ENCODE assay signal across 8 mouse cellular contexts in the genomic region with DNA sequence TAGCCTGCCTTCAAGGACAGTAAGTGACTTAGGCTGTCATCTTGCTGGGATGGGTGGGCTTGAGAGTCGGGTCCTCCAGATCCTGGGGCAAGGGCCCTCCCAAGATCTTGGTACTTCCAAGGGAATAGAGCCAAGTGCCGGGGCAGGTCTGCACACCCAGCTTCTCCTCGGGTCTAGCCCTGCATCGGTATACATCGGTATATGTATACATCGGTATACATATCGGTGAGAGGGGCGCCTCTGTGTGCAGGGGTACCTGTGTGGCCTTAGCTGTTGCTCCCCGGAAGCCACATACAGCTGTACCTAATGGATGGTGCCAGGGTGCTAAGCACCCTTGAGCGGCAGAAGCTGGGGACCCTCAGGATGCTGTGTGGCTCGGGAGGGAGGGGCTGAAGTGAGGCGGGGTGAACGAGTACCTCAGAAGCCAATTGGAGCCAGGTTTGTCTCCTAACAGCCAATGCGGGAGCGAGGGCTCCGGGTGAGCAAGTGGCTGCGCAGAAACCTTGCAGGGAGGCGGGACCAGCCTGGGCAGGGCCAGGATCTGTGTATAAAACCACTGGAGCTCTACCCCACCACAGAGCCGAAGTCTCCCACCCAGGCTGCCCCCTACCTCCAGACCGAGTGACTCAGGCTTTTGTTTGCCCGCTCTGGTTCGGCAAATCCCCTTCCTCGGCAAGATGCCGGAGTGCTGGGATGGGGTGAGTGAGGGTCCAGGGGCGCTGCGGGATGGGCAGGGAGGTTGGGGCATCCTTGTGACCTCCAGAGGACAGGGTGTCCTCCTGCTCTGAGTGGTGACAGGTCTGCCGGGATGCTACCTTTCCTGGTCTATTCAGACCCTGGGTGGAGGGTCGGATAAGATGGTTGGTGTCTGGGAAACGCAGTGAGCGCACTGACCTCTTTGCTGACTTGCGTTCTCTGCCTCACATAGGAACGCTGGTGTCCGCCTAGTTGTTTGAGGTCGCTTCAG. TPM values are rescaled to one million over a fixed set of nuclear protein-coding genes. Genes with fewer than 3 reads are reported as not detected.
A peak's percentile ranks its signal among the peaks of the same experiment; 100 is the strongest.
DNase-seq lines count a peak whose midpoint lies in the region; ATAC-seq lines count a peak whose summit lies in the region.

No protein-coding gene starts in this region.

- peak overlapping the region; percentile 86 for H3K4me2 ChIP-seq in intestine, embryonic 14.5 days (ENCODE audit: low read length)

- no peaks in the 10 kb centered on the region for H3K9me3 ChIP-seq in intestine, embryonic 14.5 days (ENCODE audit: control insufficient read depth, low read length)
- H3K9me3 ChIP-seq in megakaryocyte, embryonic 14.5 days = no peaks in the 10 kb centered on the region

- peak overlapping the region; percentile 53 for H3K4me3 ChIP-seq in intestine, embryonic 14.5 days (ENCODE audit: low read depth, low read length)
- H3K4me3 ChIP-seq in megakaryocyte, embryonic 14.5 days (replicated peaks) = peak overlapping the region; percentile 91

- peaks cover 8% of the 10 kb centered on the region for H3K4me1 ChIP-seq in intestine, embryonic 14.5 days (replicated peaks; ENCODE audit: control insufficient read depth, insufficient read depth, low read length)
- peaks cover 75% of the 10 kb centered on the region for H3K4me1 ChIP-seq in megakaryocyte, embryonic 14.5 days

- ATAC-seq in intestine, embryonic 14.5 days (replicated peaks; ENCODE audit: low FRiP score, low TSS enrichment, low read depth) = peak; percentile 91

- no peak overlapping the region for H3K27ac ChIP-seq in intestine, embryonic 14.5 days (ENCODE audit: low read depth)

- H3K9ac ChIP-seq in intestine, embryonic 14.5 days (ENCODE audit: low read length) = peak overlapping the region; percentile 44

- intact Hi-C loops in gastrocnemius, postnatal 36 days (cut with DNase I) = no loop called here
- intact Hi-C loops in left cerebral cortex, postnatal 10 days (cut with DNase I) = no loop called here

- DNase-seq in adrenal gland, adult 2 months = peak; percentile 82
- peak; percentile 78 for DNase-seq in embryo, embryonic 11.5 days (ENCODE audit: low read depth, low spot score)
- peak; percentile 63 to 75 for DNase-seq in gastrocnemius, postnatal 36 days
- peak; percentile 84 for DNase-seq in intestine, embryonic 14.5 days (ENCODE audit: low spot score)
- peak; percentile 92 to 95 for DNase-seq in left cerebral cortex, postnatal 10 days (ENCODE audit: extremely low spot score in 1 of 2, low spot score in 2 of 2)
- DNase-seq in right cerebral cortex, postnatal 14 days = peak; percentile 90
- DNase-seq in urinary bladder, postnatal 4 days (ENCODE audit: low spot score in 2 of 2) = peak; percentile 82 to 85

- no peaks in the 10 kb centered on the region; the same call in 1 of the 2 replicates for H3K27me3 ChIP-seq in intestine, embryonic 14.5 days (replicated peaks; ENCODE audit: control insufficient read depth, insufficient read depth, low read length)
- H3K27me3 ChIP-seq in megakaryocyte, embryonic 14.5 days (replicated peaks) = peaks cover 77% of the 10 kb centered on the region

- no peaks in the 10 kb centered on the region for H3K36me3 ChIP-seq in intestine, embryonic 14.5 days (ENCODE audit: control insufficient read depth, insufficient read depth, low read length)
- H3K36me3 ChIP-seq in megakaryocyte, embryonic 14.5 days (replicated peaks; ENCODE audit: low read length) = peaks cover 19% of the 10 kb centered on the region

- 3% methylated on average over 34 of the region's 34 CpGs for WGBS in intestine, embryonic 14.5 days

RNA-seq across cellular contexts. Expression of gene Setd6, which starts 12.9 kb away (rescaled TPM):
- 10 to 100 TPM; 28.9 to 39.7 TPM for total RNA-seq in adrenal gland, adult 2 months (2021)
- polyA plus RNA-seq in adrenal gland, adult 2 months (2012; rRNA removed) = 15.3 and 16.3 TPM in 2 replicates
- total RNA-seq in gastrocnemius, postnatal 36 days (2021) = 10 to 100 TPM in 1 of 2 experiments, 1 to 10 TPM in 1; 9.6 to 13.3 TPM
- 21.5 and 22.8 TPM in 2 replicates for polyA plus RNA-seq in intestine, embryonic 14.5 days (2014; fragmentation: Nextera tagmentation; extraction: Ambion mirVana)
- total RNA-seq in left cerebral cortex, postnatal 10 days (2021) = 10 to 100 TPM; 21.2 to 21.6 TPM
- 2.0 and 3.7 TPM in 2 replicates for polyA plus RNA-seq in megakaryocyte, embryonic 14.5 days (2012; ENCODE audit: insufficient read depth, low replicate concordance)

RNA-seq across cellular contexts. Expression of gene Ndrg4, which starts 26.0 kb away (rescaled TPM):
- 10 to 100 TPM; 18.5 to 30.1 TPM for total RNA-seq in adrenal gland, adult 2 months (2021)
- 81.1 and 101 TPM in 2 replicates for polyA plus RNA-seq in adrenal gland, adult 2 months (2012; rRNA removed)
- total RNA-seq in gastrocnemius, postnatal 36 days (2021) = 1 to 10 TPM; 4.0 to 4.8 TPM
- 21.3 and 22.1 TPM in 2 replicates for polyA plus RNA-seq in intestine, embryonic 14.5 days (2014; fragmentation: Nextera tagmentation; extraction: Ambion mirVana)
- total RNA-seq in left cerebral cortex, postnatal 10 days (2021) = 1,000 to 10,000 TPM; 1,340 to 1,419 TPM
- polyA plus RNA-seq in megakaryocyte, embryonic 14.5 days (2012; ENCODE audit: insufficient read depth, low replicate concordance) = 30.6 and 36.1 TPM in 2 replicates

Comparison
In these comparisons a context has a peak if more than half of its experiments do, and no peak if none do; other contexts are left out.
1. RNA of gene Ndrg4, which starts 26.0 kb away (total RNA-seq): 1,340 to 1,419 TPM in left cerebral cortex, postnatal 10 days; 18.5 to 30.1 TPM in adrenal gland, adult 2 months and 4.0 to 4.8 TPM in gastrocnemius, postnatal 36 days; every median in the first group is over 10 times any median in the second.
2. Peak in every context shown above with its lines, with median percentiles within 50 percentile points of each other: DNase-seq.